In genomic region chr15:99526681-99527080, GRCm38 (mm10) we compare ENCODE assay signal across 11 mouse cellular contexts. TPM values are rescaled to one million over a fixed set of nuclear protein-coding genes. Genes with fewer than 3 reads are reported as not detected.
DNase-seq lines count a peak whose midpoint lies in the region; ATAC-seq and TF ChIP-seq lines count a peak whose summit lies in the region.
"Had no signal": no experiment of that assay in that cellular context is flagged by ENCODE, and none has a peak within 500 bp of the region (broad histone marks: within the 10 kb centered on the region; RNA-seq: fewer than 3 reads in every experiment).

No protein-coding gene starts in this region.

- H3K27ac ChIP-seq in neural tube, embryonic 14.5 days (ENCODE audit: low read depth, low read length), result no peak overlapping the region
- H3K27ac ChIP-seq: heart, embryonic 13.5 days had no signal

- H3K9me3 ChIP-seq in neural tube, embryonic 14.5 days (ENCODE audit: control insufficient read depth, low read length), result no peaks in the 10 kb centered on the region
- H3K9me3 ChIP-seq: heart, embryonic 13.5 days had no signal

- peak overlapping the region; percentile 60 for H3K4me2 ChIP-seq in neural tube, embryonic 14.5 days (ENCODE audit: low read depth, low read length)
- H3K4me2 ChIP-seq: heart, embryonic 13.5 days had no signal

- H3K4me1 ChIP-seq in lung, adult 2 months (ENCODE audit: control insufficient read depth, insufficient read depth, low read length), result peaks cover 2% of the 10 kb centered on the region; the same call in 1 of the 2 replicates
- H3K4me1 ChIP-seq in neural tube, embryonic 14.5 days (ENCODE audit: control insufficient read depth, insufficient read depth, low read length), result peaks cover 12% of the 10 kb centered on the region
- H3K4me1 ChIP-seq: heart, embryonic 13.5 days had no signal

- 39% methylated on average over 2 of the region's 2 CpGs for WGBS in lung, adult 2 months
- 59% methylated on average over 2 of the region's 2 CpGs for whole genome bisulfite sequencing in neural tube, embryonic 14.5 days

- TF ChIP-seq POLR2A in lung, adult 2 months (IDR thresholded peaks at IDR 0.05; ENCODE audit: borderline replicate concordance, extremely low read depth, low read depth, low read length), result no peak

- 0 out of 2 replicates have a peak overlapping the region, but pooled peaks have one; percentile 29 for H3K9ac ChIP-seq in neural tube, embryonic 14.5 days (replicated peaks; ENCODE audit: low read depth, low read length)
- H3K9ac ChIP-seq: heart, embryonic 13.5 days had no signal

- intact Hi-C loops in heart, postnatal 36 days (cut with DNase I), result no loop called here

- H3K4me3 ChIP-seq in lung, adult 2 months (replicated peaks; ENCODE audit: extremely low read depth, low read depth, low read length), result no peak overlapping the region
- 0 out of 2 replicates have a peak overlapping the region, but pooled peaks have one; percentile 3 for H3K4me3 ChIP-seq in neural tube, embryonic 14.5 days (ENCODE audit: low read depth, low read length)
- H3K4me3 ChIP-seq: heart, embryonic 13.5 days had no signal

- H3K27me3 ChIP-seq in neural tube, embryonic 14.5 days (ENCODE audit: control insufficient read depth, insufficient read depth, low read length), result no peaks in the 10 kb centered on the region

- no peak for ATAC-seq in neural tube, embryonic 14.5 days (ENCODE audit: low read depth)

- DNase-seq in lung, adult 18-20 months, result peak; percentile 42 to 52
- DNase-seq in lung, adult 2 months, result no peak
- DNase-seq in cerebellum, postnatal 36 days, result peak; percentile 62 to 64
- DNase-seq in layer of hippocampus, adult 9-11 months, result peak; percentile 69
- DNase-seq in spleen, adult 18-20 months, result no peak
- no peak for DNase-seq in urinary bladder, postnatal 14 days (ENCODE audit: low spot score)
- no peak for DNase-seq in heart, postnatal 36 days
- DNase-seq: kidney, adult 9 months had no signal

- no peaks in the 10 kb centered on the region for H3K36me3 ChIP-seq in neural tube, embryonic 14.5 days (ENCODE audit: control insufficient read depth, insufficient read depth, low read length)
- H3K36me3 ChIP-seq: heart, embryonic 13.5 days had no signal

- no peak for TF ChIP-seq CTCF in lung, adult 2 months (IDR thresholded peaks at IDR 0.05; ENCODE audit: insufficient read depth, low read length)

RNA-seq across cellular contexts. Expression of gene Faim2, which starts 1.3 kb away (rescaled TPM):
- 17.4 and 29.7 TPM in 2 replicates for polyA plus RNA-seq in lung, adult 2 months (2012; rRNA removed)
- polyA plus RNA-seq in neural tube, embryonic 14.5 days (2014; fragmentation: Nextera tagmentation; extraction: Ambion mirVana), result 24.0 and 32.0 TPM in 2 replicates
- under 1 TPM; 0.31 to 0.33 TPM for total RNA-seq in heart, postnatal 36 days (2021)

RNA-seq across cellular contexts. Expression of gene Bcdin3d, which starts 52.2 kb away (rescaled TPM):
- polyA plus RNA-seq in lung, adult 2 months (2012; rRNA removed), result 5.0 and 5.2 TPM in 2 replicates
- 19.7 and 20.2 TPM in 2 replicates for polyA plus RNA-seq in neural tube, embryonic 14.5 days (2014; fragmentation: Nextera tagmentation; extraction: Ambion mirVana)
- total RNA-seq in heart, postnatal 36 days (2021), result 1 to 10 TPM; 3.2 to 3.4 TPM

RNA-seq across cellular contexts. Expression of gene Aqp2, which starts 52.2 kb away (rescaled TPM):
- polyA plus RNA-seq in lung, adult 2 months (2012; rRNA removed), result 1.1 and 1.3 TPM in 2 replicates
- polyA plus RNA-seq in neural tube, embryonic 14.5 days (2014; fragmentation: Nextera tagmentation; extraction: Ambion mirVana), result not detected in 2 replicates
- total RNA-seq in heart, postnatal 36 days (2021), result not detected
- polyA plus RNA-seq: heart, embryonic 13.5 days; urinary bladder, adult 2 months had no signal

Comparison
In these comparisons a context has a peak if more than half of its experiments do, and no peak if none do; other contexts are left out.
1. DNase-seq: peak in lung, adult 18-20 months (2 of 2), cerebellum, postnatal 36 days (2 of 2) and layer of hippocampus, adult 9-11 months (single experiment); none in lung, adult 2 months (single experiment), spleen, adult 18-20 months (0 of 2), urinary bladder, postnatal 14 days (single experiment) and heart, postnatal 36 days (0 of 2).